Mouse (Mus musculus) c-Kit-positive CD71-negative TER-119-negative erythroid progenitor cells, embryonic 14.5 days (primary cell): ENCODE data around the gene Rchy1.

ENCODE experiments used
- DNase-seq: peaks from one replicate; pipeline ENCODE4 v3.0.0-alpha.2; 2013; ENCODE audit warnings: low read depth

Rchy1 gene

DNA sequence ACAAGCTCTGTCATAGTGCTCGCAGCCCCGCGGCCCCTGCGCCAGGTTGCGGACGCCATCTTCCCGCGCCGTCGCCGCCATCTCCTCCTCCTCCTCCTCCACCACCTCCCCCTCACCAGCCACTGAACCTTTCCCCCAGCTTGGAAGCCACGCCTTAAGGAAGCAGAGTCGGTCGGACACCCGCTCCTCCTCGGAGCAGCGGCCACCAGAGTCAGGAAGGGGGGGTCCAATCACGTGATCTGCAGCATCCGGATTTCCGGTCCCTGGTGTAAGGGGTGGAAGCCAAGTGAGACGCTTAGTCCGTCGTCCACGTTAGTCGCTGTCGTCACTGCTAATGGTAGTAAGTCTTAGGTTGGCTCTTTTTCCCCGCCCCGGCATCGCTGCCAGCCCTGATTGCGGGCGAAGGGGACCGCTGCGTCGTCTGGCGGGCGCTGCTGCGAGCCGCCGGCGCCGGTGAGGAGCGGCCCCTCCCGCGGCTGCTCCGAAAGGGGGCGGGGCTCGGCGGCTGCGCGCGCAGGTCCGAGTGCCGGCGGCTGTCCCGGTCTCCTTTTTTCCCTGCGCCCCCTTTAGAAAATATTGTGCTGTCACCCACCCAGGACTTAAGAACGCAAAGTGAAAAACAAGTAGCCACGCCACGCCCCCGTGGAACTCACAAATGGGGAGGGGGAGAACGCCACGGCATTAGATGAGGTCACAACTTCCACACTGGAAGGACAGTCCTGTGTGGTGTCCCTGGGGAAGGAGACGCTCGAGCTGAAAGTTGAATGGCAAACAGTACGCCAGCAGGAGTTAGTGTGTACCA is at the start of gene Rchy1:
Gene Rchy1, minus strand, starts transcription at position 430 of the 802 bp plus-strand sequence.
- DNase-seq, result peak; percentile 86

DNA sequence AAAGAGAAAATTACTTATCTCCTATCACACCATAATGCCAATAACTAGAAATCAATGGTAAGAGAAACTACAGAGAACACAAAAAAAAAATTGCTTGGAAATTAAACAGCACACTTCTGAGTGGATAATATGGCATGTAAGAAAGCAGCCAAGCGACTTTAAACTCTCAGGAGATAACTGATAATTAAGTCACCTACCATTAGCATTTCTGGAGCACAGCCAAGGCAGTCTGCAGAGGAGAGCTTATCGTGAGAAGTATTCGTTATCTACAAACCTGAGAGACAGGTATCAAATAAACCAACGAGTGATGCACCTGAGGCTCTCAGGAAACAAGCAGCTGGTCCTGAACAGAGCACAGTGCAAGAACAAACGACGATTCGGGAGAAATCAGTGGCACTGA is 48.9 kb upstream of the Rchy1 start:
- DNase-seq, result no peak

DNA sequence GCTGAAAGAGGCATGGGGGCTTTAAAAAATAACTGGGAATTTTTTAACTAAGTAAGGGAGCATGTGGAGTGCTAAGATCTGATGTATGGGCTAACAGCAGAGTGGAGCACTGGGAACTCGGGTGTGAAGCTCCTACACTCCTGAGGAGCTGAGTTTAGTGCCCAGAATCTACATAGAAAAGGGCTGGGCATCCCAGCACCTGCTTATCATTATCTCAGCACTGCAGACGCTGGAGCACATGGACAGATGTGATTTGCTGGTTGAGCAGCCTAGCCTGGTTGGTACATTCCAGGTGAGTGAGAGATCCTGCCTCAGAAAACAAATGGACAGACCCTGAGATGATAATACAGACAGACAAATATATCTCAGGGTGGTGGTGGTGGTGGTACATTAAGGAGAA is 47.0 kb upstream of the Rchy1 start:
- no peak for DNase-seq

DNA sequence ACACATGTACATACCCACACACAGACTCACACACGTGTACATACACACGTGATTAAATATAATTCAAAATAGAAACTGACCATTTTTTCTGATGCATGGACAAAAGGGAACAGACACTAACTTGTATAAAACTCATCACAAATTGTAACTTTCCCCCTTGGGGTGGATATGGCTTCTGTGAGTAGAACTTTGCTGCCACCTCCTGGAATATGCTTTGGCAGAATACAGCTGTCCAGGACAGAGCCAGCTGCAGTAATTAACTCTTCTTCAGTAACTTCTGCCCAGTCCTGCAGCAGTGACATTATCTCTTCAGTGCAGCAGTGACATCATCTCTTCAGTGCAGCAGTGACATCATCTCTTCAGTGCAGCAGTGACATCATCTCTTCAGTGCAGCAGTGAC is 40.1 kb upstream of the Rchy1 start:
- DNase-seq, result peak; percentile 13

DNA sequence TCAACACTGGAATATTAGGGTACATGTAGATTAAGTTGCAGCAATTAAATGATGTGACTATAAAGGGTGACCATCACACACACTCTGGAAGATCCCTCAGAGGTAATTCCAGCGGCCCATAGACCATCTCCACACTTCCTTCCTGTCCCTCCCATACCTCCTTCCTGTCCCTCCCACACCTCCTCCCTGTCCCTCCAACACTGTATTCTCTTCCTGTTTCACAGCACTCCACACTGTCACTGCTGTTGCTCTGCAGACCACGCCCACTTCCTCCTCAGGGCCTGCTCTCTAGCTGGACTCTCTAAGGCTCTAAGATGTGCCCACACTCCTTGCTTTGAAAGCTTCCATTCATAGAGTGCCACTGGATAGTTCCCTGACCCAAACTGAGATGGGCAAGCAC is 37.9 kb upstream of the Rchy1 start:
- no peak for DNase-seq

DNA sequence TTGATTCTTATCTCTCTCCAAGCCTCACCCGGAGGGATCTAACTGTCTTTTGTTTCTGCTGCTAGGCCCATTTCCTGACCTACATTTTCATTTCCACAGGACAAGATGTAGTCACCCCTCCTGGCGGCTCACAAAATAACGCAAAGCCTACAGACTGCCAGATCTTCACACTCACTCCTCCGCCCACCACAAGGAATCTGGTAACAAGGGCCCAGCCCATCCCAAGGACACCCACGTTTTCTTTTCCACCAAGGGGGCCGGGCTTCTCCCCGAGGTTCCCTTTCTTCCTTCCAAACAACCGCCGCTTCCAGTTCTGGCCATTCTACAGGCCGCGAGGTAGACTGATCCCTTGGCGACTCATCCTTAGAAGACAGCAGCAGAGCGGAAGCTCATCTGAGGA is 31.7 kb upstream of the Rchy1 start:
- DNase-seq, result no peak

DNA sequence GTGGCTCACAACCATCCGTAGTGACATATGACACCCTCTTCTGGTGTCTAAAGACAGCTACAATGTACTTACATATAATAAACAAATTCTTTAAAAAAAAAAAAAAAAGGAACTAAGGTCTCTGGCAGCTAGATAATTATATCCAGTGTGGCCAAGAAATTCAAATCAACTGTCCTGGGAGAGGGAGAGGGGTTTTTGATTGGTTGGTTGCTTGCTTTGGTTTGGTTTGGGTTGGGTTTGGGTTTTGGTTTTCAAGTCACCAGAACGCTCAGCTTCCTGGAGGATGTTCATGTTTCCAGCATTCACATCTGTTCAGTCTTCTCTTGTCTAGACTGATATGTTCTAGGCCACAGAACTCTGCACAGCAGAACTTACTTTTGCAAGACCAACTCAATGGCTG is 30.2 kb upstream of the Rchy1 start:
- no peak for DNase-seq

DNA sequence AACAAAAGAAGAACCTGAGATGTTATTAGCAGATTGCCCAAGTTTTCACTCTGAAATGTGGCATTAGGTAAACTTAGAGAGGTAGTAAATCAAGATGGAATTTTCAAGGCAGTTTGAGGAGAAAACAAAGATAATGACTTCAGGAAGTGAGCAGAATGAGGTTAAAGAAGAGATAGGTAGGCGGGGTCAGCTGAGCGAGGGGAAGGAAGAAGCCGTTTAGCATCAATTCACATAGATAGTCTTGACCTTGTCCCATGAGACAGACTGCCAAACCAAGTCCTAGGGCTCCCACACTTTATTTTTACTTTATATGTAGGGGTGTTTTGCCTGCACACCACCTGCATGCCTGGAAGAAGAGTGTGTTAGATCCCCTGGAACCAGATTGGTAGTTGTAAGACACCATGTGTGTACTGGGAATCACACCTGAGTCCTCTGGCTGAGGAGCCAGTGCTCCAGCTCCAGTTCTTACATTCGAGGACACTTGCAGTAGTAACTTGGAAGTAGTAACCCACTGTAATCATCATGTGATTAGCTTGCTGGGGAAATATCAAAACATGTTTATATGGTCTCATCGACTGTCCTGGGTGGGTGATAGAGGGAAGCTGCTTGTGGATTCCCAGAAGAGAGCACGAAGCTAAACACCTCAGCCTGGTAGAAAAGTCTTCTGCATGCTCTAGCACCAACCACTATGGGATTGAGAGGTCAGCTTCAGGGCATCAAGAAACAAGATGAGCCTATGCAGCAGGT is 28.5 kb upstream of the Rchy1 start:
- DNase-seq, result no peak

DNA sequence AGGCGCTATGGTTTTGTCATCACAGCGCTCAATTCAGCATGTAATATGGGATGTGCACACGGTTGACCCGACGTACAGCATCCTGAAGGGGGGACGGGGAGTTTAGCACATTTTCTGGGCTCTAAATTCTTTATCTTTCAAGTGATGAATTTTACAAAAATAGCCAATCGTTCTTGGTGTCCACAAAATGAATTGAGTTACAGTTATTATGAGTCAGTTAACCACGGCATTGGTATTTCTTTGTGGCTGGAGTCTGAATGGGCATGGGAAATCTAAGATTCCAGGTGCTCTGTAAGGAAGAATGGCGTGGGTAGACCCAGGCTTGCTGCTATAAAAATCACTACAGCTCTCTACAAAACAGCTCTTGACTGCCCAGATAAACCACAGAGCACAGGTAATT is 26.4 kb upstream of the Rchy1 start:
- DNase-seq, result no peak

DNA sequence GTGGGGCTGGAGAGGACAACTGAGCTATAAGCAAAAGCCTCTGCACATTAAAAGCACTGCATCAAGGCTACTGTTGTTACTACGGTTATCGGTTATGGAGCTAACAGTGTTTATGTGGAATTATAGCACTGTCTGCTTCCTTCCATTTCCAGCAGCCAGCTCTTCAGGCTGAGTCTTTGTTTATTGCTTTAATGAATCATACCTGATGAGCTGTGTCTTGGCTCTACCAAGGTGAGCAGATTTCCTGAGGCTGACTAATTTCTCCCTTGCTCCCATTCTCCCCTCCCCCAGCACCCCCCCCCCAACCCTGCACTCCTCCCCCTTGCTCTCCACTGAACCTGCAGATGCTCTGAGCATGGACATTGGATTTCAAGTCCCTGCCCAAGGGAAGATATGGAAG is 24.9 kb upstream of the Rchy1 start:
- no peak for DNase-seq

DNA sequence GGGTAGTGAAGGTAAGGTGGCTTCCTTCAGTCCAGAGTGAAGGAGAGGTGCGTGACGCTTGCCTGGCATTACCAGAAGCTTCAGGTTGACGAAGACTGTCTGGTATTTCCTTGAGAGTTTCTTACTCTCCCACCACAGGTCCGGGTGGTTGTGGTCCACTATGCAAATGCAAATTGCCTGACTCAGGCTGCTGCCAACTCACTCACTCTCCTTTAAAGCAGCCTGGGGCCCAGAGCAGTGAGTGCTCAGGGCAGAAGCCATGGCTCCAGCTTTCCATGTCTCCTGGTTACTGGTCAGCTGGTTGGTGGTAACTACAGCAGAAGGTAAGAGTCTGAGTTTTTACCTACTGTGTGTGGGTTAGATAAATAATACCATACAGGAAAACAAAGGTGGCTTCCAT is 24.4 kb upstream of the Rchy1 start, which contains the start of gene Odaph:
Gene Odaph, plus strand, starts transcription at position 240 of the 400 bp plus-strand sequence.
- no peak for DNase-seq

DNA sequence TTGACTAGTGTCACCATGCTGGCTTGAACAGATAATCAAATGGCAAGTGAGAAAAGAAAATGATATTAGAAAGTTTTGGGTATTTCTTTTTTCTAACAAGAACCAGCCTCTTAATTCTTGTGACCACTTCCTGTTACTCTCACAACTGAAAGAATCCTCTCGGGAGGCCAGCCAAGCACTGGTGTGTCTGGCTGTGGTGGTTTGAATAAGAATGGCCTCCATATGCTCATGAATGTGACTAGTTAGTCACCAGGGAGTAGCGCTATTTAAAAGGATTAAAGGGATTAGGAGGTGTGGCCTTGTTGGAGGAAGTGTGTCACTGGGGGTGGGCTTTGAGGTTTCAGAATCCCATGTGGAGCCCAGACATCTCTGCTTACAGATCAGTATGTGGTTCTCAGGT is 22.9 kb upstream of the Rchy1 start:
- DNase-seq, result no peak

DNA sequence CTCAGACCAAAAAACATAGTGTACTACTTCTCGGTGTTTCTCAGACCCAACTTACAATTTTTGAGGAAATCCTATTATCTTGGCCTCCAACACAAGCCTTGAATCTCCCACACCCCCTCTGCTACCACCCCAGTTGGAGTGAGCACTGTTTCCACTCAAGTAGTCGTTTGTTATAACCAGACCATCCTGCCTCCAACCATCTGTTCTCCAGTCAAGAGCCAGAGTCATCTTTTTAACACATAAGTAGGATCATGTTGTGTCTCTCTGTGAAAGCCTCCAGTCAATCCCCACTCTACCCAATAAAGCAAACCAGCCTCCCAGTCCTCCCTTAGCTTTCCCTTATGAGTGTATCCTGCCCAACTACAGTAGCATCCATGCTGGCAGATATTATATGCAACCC is 20.6 kb upstream of the Rchy1 start:
- no peak for DNase-seq

DNA sequence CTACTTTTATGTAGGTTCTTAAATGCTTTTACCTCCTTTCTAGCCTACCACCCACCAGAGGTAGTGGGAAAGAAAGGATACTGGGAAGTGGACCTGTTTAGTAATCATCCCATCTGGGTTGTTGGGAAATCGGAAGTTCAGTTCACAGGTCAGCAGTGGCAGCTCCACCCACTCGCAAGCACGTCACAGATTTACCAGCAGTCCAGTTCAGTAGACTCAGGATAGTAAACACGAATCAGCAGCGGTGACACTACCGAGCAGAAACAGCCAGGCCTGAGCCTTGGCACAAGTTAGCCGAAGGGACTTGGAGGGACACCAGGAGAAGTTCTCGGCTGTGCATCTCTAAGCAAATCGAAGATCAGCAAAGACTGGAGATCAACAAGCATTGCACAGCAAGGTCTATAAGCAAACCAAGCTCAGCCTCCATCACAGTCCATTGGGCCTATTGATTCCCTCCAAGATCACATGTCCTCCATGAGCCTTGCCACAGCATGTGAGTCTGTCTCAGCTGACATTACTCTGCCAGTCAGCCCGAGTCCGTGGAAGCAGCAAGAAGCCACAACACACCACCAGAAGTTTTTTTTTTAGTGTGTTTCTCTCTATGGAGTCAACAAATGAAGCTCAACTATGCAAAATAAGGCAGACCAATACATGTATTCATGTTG is 18.4 kb upstream of the Rchy1 start:
- DNase-seq, result no peak

DNA sequence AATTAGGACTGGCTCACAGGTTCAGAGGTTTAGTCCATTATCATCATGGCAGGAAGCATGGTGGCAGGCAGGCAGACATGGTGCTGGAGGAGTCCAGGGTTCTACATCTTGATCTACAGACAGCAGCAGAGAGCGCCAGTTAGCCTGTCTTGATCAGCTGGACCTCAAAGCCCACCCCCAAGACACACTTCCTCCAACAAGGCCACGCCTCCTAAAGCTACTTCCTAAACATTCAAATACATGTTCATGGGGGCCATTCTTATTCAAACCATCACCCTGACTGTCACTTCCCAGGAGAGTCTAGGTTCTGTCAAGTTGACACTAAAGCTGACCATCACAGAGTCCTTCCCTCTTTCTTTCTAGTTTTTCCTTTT is 14.5 kb upstream of the Rchy1 start:
- DNase-seq, result no peak

DNA sequence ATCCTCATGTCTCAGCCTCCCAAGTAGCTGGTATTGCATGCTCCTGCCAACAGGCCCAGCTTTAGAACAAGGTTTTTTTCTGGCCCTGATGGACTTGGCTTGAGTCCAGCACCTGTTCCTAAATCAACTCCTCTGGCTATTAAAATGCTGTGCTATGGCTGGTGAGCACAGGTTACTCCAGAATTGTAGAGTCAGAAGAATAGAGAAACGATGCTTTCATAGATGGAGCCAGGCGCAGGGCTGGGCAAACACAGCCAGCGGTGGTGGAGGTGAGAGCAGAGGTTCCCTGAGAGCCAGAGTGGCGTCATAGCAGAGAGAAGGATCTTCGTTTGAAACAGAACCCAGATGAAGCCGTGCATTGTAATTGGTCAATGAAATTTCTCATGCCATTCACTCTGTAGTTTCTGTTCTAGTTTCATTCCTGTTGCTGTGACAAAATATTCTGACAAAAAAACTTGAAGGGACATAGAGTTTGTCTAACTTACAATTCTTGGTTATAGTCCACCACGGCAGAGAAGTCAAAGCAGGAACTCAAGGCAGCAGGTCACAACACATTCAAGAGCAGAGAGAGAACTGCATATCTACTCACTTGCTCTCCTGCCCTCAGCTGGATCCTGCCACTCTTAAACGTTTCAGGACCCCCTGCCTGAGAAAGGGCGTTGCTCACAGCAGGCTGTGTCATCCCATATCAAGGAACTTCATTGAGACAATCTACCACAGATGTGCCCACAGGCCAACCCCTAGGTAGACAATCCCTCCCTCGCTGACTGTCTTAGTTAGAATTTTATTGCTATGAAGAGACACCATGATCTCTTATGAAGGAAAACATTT is 13.9 kb upstream of the Rchy1 start:
- DNase-seq, result no peak

DNA sequence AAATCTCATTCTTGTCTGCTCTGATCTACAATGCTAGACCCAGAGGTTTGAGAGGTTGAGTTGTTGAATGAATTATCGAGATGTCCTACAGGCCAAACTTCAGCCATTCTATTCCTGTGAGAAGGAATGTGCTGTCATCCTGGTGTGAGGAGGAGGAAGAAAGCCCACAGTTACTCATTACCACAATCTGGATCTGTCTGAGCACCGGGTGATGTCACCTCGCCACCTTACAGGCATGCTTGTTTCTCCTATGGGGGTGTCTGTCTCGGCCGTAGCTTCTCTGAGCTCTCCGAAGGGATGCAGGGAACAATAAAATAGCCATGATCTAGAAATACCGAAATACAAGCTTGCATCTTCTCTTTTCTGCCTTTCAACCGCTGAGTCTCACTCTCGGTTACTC is 12.9 kb upstream of the Rchy1 start:
- no peak for DNase-seq

DNA sequence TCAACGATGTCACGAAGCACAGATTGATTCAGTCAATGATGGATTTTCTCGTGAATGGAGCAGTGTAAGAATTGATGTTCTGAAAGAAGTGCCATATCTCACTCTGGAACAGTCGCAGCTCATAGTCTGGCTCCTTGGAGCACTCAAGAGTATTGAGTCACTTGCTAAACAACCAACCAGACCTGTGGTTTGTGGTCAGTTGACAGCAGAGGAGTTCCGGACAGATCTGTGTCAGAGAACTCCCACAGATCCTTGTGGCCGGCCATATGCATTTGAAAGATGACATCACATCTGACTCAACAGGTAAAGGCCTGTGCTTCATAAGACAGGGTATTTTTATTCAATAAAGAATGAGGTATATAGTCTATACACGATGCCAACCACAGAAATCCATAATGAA is 11.1 kb upstream of the Rchy1 start:
- no peak for DNase-seq

DNA sequence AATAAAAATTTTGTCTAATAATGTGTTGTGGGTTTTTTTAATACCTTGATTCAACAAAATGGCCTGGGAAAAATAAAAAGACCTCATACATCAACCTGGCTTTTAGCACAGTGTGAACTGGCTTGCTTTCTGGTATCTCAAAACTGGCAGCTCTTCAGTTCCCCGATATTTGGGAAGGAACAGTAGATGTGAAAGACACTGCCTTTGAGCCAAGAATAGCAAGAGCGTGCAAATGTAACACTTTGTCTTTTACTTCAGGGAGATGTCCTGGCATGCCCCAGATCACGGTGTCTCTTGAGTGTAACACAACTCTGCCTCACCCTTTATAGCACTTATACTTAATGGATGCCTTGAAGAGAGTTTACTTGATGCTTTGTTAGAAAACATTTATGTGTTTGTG is 9.2 kb upstream of the Rchy1 start:
- DNase-seq, result no peak

DNA sequence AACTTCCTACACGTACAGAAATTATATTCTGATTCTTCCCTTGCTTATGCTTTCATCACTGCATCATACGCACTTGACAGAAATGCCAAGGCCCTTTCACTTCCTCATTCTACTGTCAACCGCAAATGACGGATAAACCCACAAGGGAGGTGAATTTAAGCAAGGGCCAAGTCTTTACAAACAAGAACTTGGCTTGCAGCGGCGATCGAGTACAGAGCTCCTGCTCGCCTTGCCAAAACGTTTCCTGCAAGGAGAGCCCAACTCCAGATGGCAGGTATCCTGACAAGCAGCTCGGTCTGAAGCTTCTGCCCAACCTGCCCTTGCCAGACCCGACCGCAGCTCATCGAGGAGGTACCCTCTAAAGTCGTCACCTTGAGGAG is 619 bp downstream of the Rchy1 start:
- DNase-seq, result peak; percentile 73

DNA sequence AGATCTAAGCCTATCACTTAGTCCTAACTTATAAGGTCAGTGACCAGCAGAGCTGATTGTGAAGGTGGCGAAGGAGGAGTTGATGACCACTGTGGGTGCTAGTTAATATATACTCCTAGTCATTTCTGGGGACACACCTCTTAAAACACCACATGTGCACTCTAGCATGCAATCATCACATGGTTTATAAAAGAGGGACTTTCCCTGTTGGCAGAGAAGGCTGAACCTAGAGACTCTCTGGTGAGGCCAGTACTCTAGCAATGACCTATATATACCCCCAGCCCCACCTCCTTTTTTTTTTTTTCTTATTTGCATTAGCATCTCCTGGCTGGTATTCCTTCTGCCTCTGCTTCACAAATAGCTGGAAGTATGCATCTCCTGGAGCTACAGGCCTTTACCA is 1.5 kb downstream of the Rchy1 start:
- no peak for DNase-seq

DNA sequence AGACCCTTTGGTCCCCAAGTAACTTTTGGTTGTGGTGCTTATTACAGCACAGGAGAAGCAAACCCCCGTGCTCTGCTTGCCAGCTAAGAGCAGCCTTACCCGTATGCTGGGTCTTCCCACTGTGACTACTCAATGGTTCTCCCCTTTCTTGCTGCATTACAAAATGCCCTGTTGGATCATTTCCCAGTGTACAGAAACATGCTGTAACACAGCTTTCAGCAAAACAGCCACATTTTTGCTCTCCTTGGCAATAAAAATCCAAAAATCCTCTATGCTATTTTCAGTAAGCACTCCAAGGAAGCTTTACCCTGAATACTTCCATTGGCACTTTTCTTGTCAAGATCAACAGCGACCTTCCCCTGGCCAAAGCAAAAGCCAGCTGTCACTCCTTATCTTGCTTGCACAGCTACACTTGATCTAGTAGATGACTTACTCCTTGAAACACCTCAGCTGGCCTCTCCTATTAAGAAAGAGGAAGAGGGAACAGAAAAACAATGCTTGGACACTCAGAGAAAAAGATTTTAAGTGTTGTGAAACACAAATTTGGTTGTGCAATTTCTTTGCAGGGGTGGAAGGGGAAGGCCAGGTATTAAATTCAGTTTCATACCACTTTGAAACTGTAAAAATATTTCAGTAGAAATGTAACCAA is 2.1 kb downstream of the Rchy1 start:
- no peak for DNase-seq
